Mouse (Mus musculus) myocyte (in vitro differentiated cells): ENCODE measurements around the gene Tes. TPM values are rescaled to one million over a fixed set of nuclear protein-coding genes. Genes with fewer than 3 reads are reported as not detected.
A peak's percentile ranks its signal among the peaks of the same experiment; 100 is the strongest.

Experiments used
- H3K27me3 ChIP-seq: one replicate; pipeline ENCODE4 v1.6.1; 2011; ENCODE audit not compliant: control insufficient read depth, insufficient read depth, insufficient read length
- H3K36me3 ChIP-seq: one replicate; pipeline ENCODE4 v1.6.1; 2011; ENCODE audit not compliant: control insufficient read depth, insufficient read depth
- H3K4me2 ChIP-seq: one replicate; pipeline ENCODE4 v1.6.1; 2011; ENCODE audit warnings: low read depth, control low read depth
- H3K4me3 ChIP-seq: one replicate; pipeline ENCODE4 v1.5.1; 2011; ENCODE audit warnings: mild to moderate bottlenecking, control low read depth, moderate library complexity
- H3K79me2 ChIP-seq: one replicate; pipeline ENCODE4 v1.6.1; 2011; ENCODE audit not compliant: control insufficient read depth, insufficient read depth
- H3ac ChIP-seq: one replicate; pipeline ENCODE4 v1.6.1; 2011; ENCODE audit not compliant: control insufficient read depth, insufficient read length
- CEBPB ChIP-seq: IDR thresholded peaks from 2 replicates; pipeline ENCODE4 v1.6.1; 2011; ENCODE audit warnings: mild to moderate bottlenecking, moderate library complexity; ENCODE audit not compliant: poor library complexity, insufficient read depth, severe bottlenecking
- E2F4 ChIP-seq: IDR thresholded peaks from one replicate; pipeline ENCODE4 v1.6.1; 2011; ENCODE audit warnings: mild to moderate bottlenecking, control low read depth, moderate library complexity; ENCODE audit not compliant: insufficient read depth
- MAX ChIP-seq: IDR thresholded peaks from one replicate; pipeline ENCODE4 v1.6.1; 2011; ENCODE audit warnings: low read depth, mild to moderate bottlenecking, control low read depth
- MYOD1 ChIP-seq, 3 experiments: IDR thresholded peaks; one replicate each; pipeline ENCODE4 v1.6.1; 2011; ENCODE audit warnings: control low read depth in 2 of 3, low read depth in 2 of 3, mild to moderate bottlenecking in 2 of 3, moderate library complexity in 1 of 3; ENCODE audit not compliant: insufficient read length in 2 of 3, control insufficient read depth in 1 of 3
- MYOG ChIP-seq, 3 experiments: IDR thresholded peaks; one replicate each; pipeline ENCODE4 v1.6.1; 2011; ENCODE audit warnings: control low read depth in 2 of 3, low read depth in 2 of 3, mild to moderate bottlenecking in 2 of 3; ENCODE audit not compliant: insufficient read length in 2 of 3, control insufficient read depth in 1 of 3, insufficient read depth in 1 of 3
- POLR2A ChIP-seq: IDR thresholded peaks from one replicate; pipeline ENCODE4 v1.6.1; 2011; ENCODE audit warnings: low read depth, mild to moderate bottlenecking, control low read depth, moderate library complexity; ENCODE audit not compliant: insufficient read length
- POLR2AphosphoS2 ChIP-seq: IDR thresholded peaks from one replicate; pipeline ENCODE4 v1.6.1; 2011; ENCODE audit warnings: low read depth, control low read depth; ENCODE audit not compliant: insufficient read length
- REST ChIP-seq: IDR thresholded peaks from one replicate; pipeline ENCODE4 v1.6.1; 2011; ENCODE audit warnings: mild to moderate bottlenecking, control low read depth, moderate library complexity; ENCODE audit not compliant: insufficient read depth, insufficient read length
- SRF ChIP-seq: IDR thresholded peaks from one replicate; pipeline ENCODE4 v1.6.1; 2011; ENCODE audit warnings: low read depth; ENCODE audit not compliant: control insufficient read depth, insufficient read length
- TCF12 ChIP-seq: IDR thresholded peaks from one replicate; pipeline ENCODE4 v1.6.1; 2011; ENCODE audit warnings: mild to moderate bottlenecking, control low read depth; ENCODE audit not compliant: poor library complexity, insufficient read depth, severe bottlenecking
- TCF3 ChIP-seq: IDR thresholded peaks from one replicate; pipeline ENCODE4 v1.6.1; 2011; ENCODE audit warnings: low read depth, control low read depth; ENCODE audit not compliant: insufficient read length
- USF1 ChIP-seq: IDR thresholded peaks from one replicate; pipeline ENCODE4 v1.6.1; 2011; ENCODE audit warnings: low read depth, mild to moderate bottlenecking, control low read depth, moderate library complexity
- polyA plus RNA-seq: library from polyadenylated mRNA; unstranded; fragments of >200 nt; fragmentation: generic; extraction: Trizol; gene quantifications from one replicate; pipeline ENCODE4 v1.2.1, GENCODE M21; 2012; ENCODE audit warnings: missing spikeins

The Tes gene
- polyA plus RNA-seq, 1 experiment: 34.5 TPM

DNA sequence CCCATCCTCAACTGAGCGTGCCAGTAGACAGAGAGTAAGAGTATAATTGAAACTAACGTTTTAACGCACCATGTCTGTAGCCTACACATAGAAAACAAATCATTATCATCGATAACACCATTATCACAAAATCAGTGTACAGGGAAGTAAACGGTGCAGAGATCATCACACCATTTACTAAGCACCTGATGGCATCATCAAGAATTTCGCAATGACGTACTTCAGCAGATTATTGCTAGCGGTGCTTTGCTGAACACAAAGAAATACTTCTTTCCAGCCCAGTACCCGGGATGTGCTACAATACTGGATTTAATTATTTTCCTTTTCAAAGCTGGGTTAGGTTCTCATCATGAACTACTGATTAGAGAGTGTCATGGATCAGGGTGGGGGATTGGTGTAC lies 12.3 kb downstream of the Tes start:
- no peak overlapping the region for H3ac ChIP-seq
- no peak overlapping the region for H3K4me2 ChIP-seq
- no peak overlapping the region for H3K4me3 ChIP-seq
- H3K79me2 ChIP-seq: peaks cover 83% of the 10 kb centered on the region
- H3K27me3 ChIP-seq: no peaks in the 10 kb centered on the region
- TF ChIP-seq CEBPB: peak; percentile 40; the same call in 1 of the 2 replicates
- TF ChIP-seq POLR2AphosphoS2: no peak
- no peaks in the 10 kb centered on the region for H3K36me3 ChIP-seq

DNA sequence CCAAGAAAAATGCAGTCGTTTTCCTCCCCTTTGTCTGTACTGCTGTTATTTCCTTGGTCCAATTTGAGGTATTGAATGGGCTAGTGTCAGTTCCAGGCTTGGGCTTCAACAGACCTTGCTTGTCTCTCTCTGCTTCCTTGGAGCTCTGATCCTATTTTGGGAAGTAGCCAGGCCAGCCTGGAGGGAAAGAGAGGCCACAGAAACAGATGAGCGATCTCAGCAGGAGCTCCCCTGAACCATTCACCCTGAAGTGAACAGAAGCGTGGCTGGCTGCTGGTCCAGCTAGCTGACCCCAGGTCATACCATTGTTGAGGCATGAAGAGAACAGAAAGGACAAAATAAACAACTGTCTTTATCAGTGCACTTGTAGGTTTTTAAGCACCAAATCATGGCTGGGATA lies 12.8 kb downstream of the Tes start:
- Histone ChIP-seq H3K36me3 (no peaks in the 10 kb centered on the region), H3K4me2 (no peak overlapping the region), H3K4me3 (no peak overlapping the region), H3ac (no peak overlapping the region), H3K79me2 (peaks cover 87% of the 10 kb centered on the region), H3K27me3 (no peaks in the 10 kb centered on the region)
- TF ChIP-seq MYOD1 (IDR thresholded peaks at IDR 0.05; ENCODE audit: control insufficient read depth in 1 of 3, insufficient read length in 2 of 3, low read depth in 2 of 3): no peak
- TF ChIP-seq POLR2AphosphoS2: no peak
- no peak for TF ChIP-seq CEBPB
- TF ChIP-seq MYOG (IDR thresholded peaks at IDR 0.05; ENCODE audit: control insufficient read depth in 1 of 3, insufficient read depth in 1 of 3, insufficient read length in 2 of 3, low read depth in 2 of 3): no peak
- TF ChIP-seq REST: no peak
- TF ChIP-seq MAX: no peak
- no peak for TF ChIP-seq TCF12
- TF ChIP-seq E2F4: no peak
- no peak for TF ChIP-seq SRF
- no peak for TF ChIP-seq USF1
- TF ChIP-seq POLR2A: no peak
- no peak for TF ChIP-seq TCF3

DNA sequence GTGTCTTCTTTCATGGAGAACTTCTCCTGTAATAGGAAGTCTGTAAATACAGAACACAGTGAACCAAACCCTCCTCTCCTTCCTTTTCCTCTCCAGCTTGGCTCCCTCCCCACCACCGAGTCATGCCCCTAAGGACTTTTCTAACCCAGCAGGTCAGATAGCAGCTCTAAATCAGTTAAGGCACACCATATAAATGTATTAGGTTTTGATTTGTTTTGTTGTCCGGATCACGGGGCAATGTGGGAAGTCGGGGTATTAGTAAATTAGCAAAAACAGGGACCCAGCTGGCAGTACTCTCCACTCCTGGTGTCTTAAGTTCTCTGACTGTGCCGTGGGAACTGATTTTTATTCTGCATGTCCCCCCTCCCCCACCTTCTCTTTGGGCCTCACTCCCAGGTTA lies 14.4 kb downstream of the Tes start:
- Histone ChIP-seq H3K79me2 (peaks cover 89% of the 10 kb centered on the region), H3K4me3 (no peak overlapping the region), H3K4me2 (peak overlapping the region; percentile 46), H3K27me3 (no peaks in the 10 kb centered on the region), H3ac (no peak overlapping the region), H3K36me3 (no peaks in the 10 kb centered on the region)
- TF ChIP-seq TCF3 (no peak), MYOD1 (IDR thresholded peaks at IDR 0.05; ENCODE audit: control insufficient read depth in 1 of 3, insufficient read length in 2 of 3, low read depth in 2 of 3) (no peak), POLR2AphosphoS2 (no peak), SRF (no peak), POLR2A (no peak), REST (no peak), USF1 (no peak), E2F4 (no peak), MAX (no peak), MYOG (IDR thresholded peaks at IDR 0.05; ENCODE audit: control insufficient read depth in 1 of 3, insufficient read depth in 1 of 3, insufficient read length in 2 of 3, low read depth in 2 of 3) (no peak), TCF12 (no peak), CEBPB (no peak)

DNA sequence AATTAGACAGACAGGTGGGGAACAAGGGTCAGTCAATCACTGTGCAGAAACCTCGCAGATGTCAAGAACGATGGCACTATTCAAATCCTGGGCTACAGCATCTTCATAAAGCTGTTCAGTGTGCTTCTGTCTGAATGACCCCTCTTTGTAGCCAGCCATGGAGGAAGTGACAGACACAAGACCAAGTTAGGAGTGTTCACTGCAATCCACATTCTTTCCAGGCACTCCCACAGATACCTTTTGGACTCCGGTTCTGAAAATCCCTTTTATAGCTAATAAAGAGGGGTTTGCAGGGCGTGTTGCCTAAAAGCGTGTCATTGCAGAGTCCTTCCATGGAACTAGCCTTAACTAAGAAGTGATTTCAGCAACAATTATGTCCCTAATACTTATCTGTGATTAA lies 14.9 kb downstream of the Tes start:
- Histone ChIP-seq H3K79me2 (peaks cover 89% of the 10 kb centered on the region), H3K27me3 (no peaks in the 10 kb centered on the region), H3K36me3 (no peaks in the 10 kb centered on the region), H3ac (no peak overlapping the region), H3K4me2 (peak overlapping the region; percentile 46), H3K4me3 (no peak overlapping the region)
- TF ChIP-seq E2F4 (no peak), MYOG (IDR thresholded peaks at IDR 0.05; ENCODE audit: control insufficient read depth in 1 of 3, insufficient read depth in 1 of 3, insufficient read length in 2 of 3, low read depth in 2 of 3) (no peak), POLR2AphosphoS2 (no peak), MAX (no peak), CEBPB (no peak), POLR2A (no peak), USF1 (no peak), REST (no peak), SRF (no peak), TCF12 (no peak), MYOD1 (IDR thresholded peaks at IDR 0.05; ENCODE audit: control insufficient read depth in 1 of 3, insufficient read length in 2 of 3, low read depth in 2 of 3) (no peak), TCF3 (no peak)

DNA sequence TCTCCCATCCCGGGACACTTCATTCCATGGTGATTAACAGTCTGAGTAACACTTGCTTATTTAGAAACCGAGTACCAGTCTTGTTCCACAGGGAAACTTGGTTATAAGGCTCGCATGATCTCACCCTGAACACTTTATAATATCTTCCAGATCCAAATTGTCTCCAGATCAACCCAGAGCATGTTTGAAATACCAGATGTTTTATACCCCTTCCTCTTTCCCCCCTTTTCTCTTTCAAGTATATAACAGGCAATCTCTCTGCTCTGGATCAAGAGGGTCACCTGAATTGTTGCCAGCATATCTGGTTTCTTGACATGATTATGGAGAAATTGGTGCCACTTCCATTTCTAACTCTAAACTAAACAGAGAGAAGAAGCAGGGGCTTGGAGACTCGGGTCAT lies 17.3 kb downstream of the Tes start:
- TF ChIP-seq USF1: no peak
- no peak for TF ChIP-seq MYOG (IDR thresholded peaks at IDR 0.05; ENCODE audit: control insufficient read depth in 1 of 3, insufficient read depth in 1 of 3, insufficient read length in 2 of 3, low read depth in 2 of 3)
- no peak for TF ChIP-seq E2F4
- no peak for TF ChIP-seq TCF3
- TF ChIP-seq TCF12: no peak
- TF ChIP-seq MYOD1 (IDR thresholded peaks at IDR 0.05; ENCODE audit: control insufficient read depth in 1 of 3, insufficient read length in 2 of 3, low read depth in 2 of 3): no peak
- no peak for TF ChIP-seq MAX
- no peak for TF ChIP-seq REST
- TF ChIP-seq POLR2AphosphoS2: no peak
- TF ChIP-seq CEBPB: no peak
- no peak for TF ChIP-seq SRF
- TF ChIP-seq POLR2A: no peak
- Histone ChIP-seq H3ac (no peak overlapping the region), H3K79me2 (peaks cover 70% of the 10 kb centered on the region), H3K4me2 (no peak overlapping the region), H3K4me3 (no peak overlapping the region), H3K36me3 (no peaks in the 10 kb centered on the region), H3K27me3 (no peaks in the 10 kb centered on the region)
